ENCODE assay signal across 28 mouse cellular contexts in genomic region chr1:57208415-57208814, GRCm38 (mm10).
"Had no signal": no experiment of that assay in that cellular context is flagged by ENCODE, and none has a peak within 500 bp of the region (broad histone marks: within the 10 kb centered on the region; RNA-seq: fewer than 3 reads in every experiment).

No protein-coding gene starts in this region.

- H3K36me3 ChIP-seq: heart, embryonic 13.5 days; heart, embryonic 15.5 days; hindbrain, embryonic 10.5 days; hindbrain, embryonic 12.5 days; intestine, embryonic 15.5 days; limb, embryonic 10.5 days; limb, embryonic 12.5 days; liver, embryonic 13.5 days; liver, embryonic 15.5 days had no signal

- H3K9me3 ChIP-seq: heart, embryonic 13.5 days; heart, embryonic 15.5 days; hindbrain, embryonic 10.5 days; hindbrain, embryonic 12.5 days; intestine, embryonic 15.5 days; limb, embryonic 10.5 days; limb, embryonic 12.5 days; liver, embryonic 13.5 days; liver, embryonic 15.5 days had no signal

- DNase-seq: gastrocnemius, adult 2 months; gastrocnemius, postnatal 10 days; gastrocnemius, postnatal 25 days; heart, adult 2 months; heart, postnatal 4 days; kidney, adult 18-20 months; kidney, adult 8-10 months; kidney, postnatal 10 days; kidney, postnatal 25 days; kidney, postnatal 4 days; liver; liver, embryonic 13.5 days; liver, postnatal 0 days had no signal

- H3K4me1 ChIP-seq: liver, embryonic 13.5 days; liver, embryonic 15.5 days had no signal

- H3K27me3 ChIP-seq: hindbrain, embryonic 12.5 days; intestine, embryonic 15.5 days; liver, embryonic 13.5 days; liver, embryonic 15.5 days had no signal

- H3K4me2 ChIP-seq: heart, embryonic 11.5 days; heart, embryonic 13.5 days; heart, embryonic 15.5 days; hindbrain, embryonic 12.5 days; hindbrain, embryonic 14.5 days; intestine, embryonic 15.5 days; limb, embryonic 12.5 days; liver, embryonic 11.5 days; liver, embryonic 13.5 days; liver, embryonic 15.5 days had no signal

- H3K27ac ChIP-seq: gastrocnemius, adult 2 months; heart, adult 2 months; heart, embryonic 13.5 days; heart, embryonic 15.5 days; hindbrain, embryonic 10.5 days; hindbrain, embryonic 12.5 days; hindbrain, embryonic 14.5 days; intestine, embryonic 15.5 days; left cerebral cortex, adult 2 months; limb, embryonic 10.5 days; limb, embryonic 12.5 days; liver, embryonic 13.5 days; liver, embryonic 15.5 days had no signal

- H3K9ac ChIP-seq: heart, embryonic 13.5 days; heart, embryonic 15.5 days; hindbrain, embryonic 12.5 days; hindbrain, embryonic 14.5 days; intestine, embryonic 15.5 days; limb, embryonic 12.5 days; liver, embryonic 13.5 days; liver, embryonic 15.5 days; liver, postnatal 0 days had no signal

- ATAC-seq: hindbrain, embryonic 16.5 days; inflammation-experienced regulatory T-cells, adult 6 months; intestine, embryonic 15.5 days; intestine, postnatal 0 days; liver, postnatal 0 days had no signal

- H3K4me3 ChIP-seq: gastrocnemius, adult 2 months; heart, adult 2 months; heart, embryonic 13.5 days; heart, embryonic 15.5 days; hindbrain, embryonic 10.5 days; hindbrain, embryonic 12.5 days; intestine, embryonic 15.5 days; left cerebral cortex, adult 2 months; limb, embryonic 10.5 days; limb, embryonic 12.5 days; liver, embryonic 13.5 days; liver, embryonic 15.5 days had no signal
